Mouse (Mus musculus) spleen, adult 2 months (tissue): Measurements from ENCODE around the gene Foxn1.

Source experiments
- CTCF ChIP-seq: fragments of 200-500 bp; IDR thresholded peaks from 2 replicates; pipeline ENCODE4 v1.5.1; 2011; ENCODE audit warnings: mild to moderate bottlenecking, inconsistent platforms; ENCODE audit not compliant: insufficient read depth, insufficient read length, insufficient replicate concordance; ENCODE audit errors: extremely low read depth
- POLR2A ChIP-seq: fragments of 200-500 bp; IDR thresholded peaks from 2 replicates; pipeline ENCODE4 v1.6.1; 2011; ENCODE audit warnings: low read depth, low read length, inconsistent platforms

DNA sequence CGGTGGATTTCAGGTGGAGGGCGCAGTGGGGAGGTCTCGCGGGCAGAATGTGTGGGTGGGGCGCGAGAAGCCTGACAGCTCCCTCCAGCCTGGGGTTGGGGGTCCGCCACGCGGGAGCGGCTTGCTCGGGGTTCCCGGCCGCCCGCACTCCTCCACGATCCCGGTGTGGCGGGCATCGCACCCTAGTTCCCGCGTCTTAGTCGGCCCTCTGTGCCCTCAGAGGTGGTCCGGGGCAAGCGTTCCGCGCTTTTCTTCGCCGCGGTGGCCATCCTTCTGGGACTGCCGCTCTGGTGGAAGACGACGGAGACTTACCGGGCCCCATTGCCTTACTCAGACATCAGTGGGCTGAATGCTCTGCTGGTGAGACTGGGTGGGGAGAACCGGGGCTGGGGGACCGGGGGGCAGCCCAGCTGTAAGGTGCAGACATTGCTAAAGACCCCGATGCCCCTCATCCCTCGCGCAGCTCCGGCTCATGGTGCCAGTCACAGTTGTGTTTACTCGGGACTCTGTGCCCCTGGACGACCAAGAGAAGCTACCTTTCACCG lies 57.8 kb downstream of the Foxn1 start:
- no peak for TF ChIP-seq CTCF
- no peak for TF ChIP-seq POLR2A
